Mouse (Mus musculus) heart, embryonic 16.5 days (tissue): ENCODE measurements around the gene Med29. TPM values are rescaled to one million over a fixed set of nuclear protein-coding genes. Genes with fewer than 3 reads are reported as not detected.
A peak's percentile ranks its signal among the peaks of the same experiment; 100 is the strongest.

Source experiments
- ATAC-seq: fragments of 200-750 bp; cut with Nextera tagmentation; replicated peaks from 2 replicates; pipeline ENCODE4 v1.8.0; 2017; ENCODE audit warnings: moderate number of reproducible peaks; ENCODE audit not compliant: insufficient read depth, low FRiP score; ENCODE audit errors: extremely low read depth
- H3K27ac ChIP-seq: fragments of 300-500 bp; sonication (generic); 2 replicates; pipeline ENCODE4 v1.5.1; 2014; ENCODE audit warnings: mild to moderate bottlenecking, low read length, control low read depth, moderate library complexity
- H3K27me3 ChIP-seq: fragments of 300-500 bp; sonication (generic); 2 replicates; pipeline ENCODE4 v1.6.1; 2014; ENCODE audit warnings: low read length, mixed read lengths; ENCODE audit not compliant: control insufficient read depth, insufficient read depth
- H3K36me3 ChIP-seq: fragments of 300-500 bp; sonication (generic); 2 replicates; pipeline ENCODE4 v1.6.1; 2014; ENCODE audit not compliant: control insufficient read depth, insufficient read depth
- H3K4me1 ChIP-seq: fragments of 300-500 bp; sonication (generic); 2 replicates; pipeline ENCODE4 v1.6.1; 2014; ENCODE audit warnings: low read length, mixed read lengths; ENCODE audit not compliant: control insufficient read depth, insufficient read depth
- H3K4me2 ChIP-seq: fragments of 300-500 bp; sonication (generic); 2 replicates; pipeline ENCODE4 v1.6.1; 2014; ENCODE audit warnings: low read depth, mild to moderate bottlenecking, control low read depth, low read length
- H3K4me3 ChIP-seq: fragments of 300-500 bp; sonication (generic); 2 replicates; pipeline ENCODE4 v1.5.1; 2014; ENCODE audit warnings: mild to moderate bottlenecking, control low read depth, low read length
- H3K9ac ChIP-seq: fragments of 300-500 bp; sonication (generic); 2 replicates; pipeline ENCODE4 v1.6.1; 2014; ENCODE audit warnings: low read length, control low read depth
- H3K9me3 ChIP-seq: fragments of 300-500 bp; sonication (generic); replicated peaks from 2 replicates; pipeline ENCODE4 v1.6.1; 2016; ENCODE audit warnings: low read length; ENCODE audit not compliant: control insufficient read depth
- WGBS: fragments of 180-500 bp; shearing (Covaris S2); extraction: QIAGEN DNeasy Blood & Tissue Kit; methylation state at CpG from one replicate; pipeline ENCODE4 v1.1.7; 2014; 5-methylcytosine and 5-hydroxymethylcytosine counted together
- polyA plus RNA-seq: library from polyadenylated mRNA; unstranded; fragments of >200 nt; fragmentation: Nextera tagmentation; extraction: Ambion mirVana; gene quantifications from 2 replicates; pipeline ENCODE4 v1.2.1, GENCODE M21; 2015

Med29 gene
- polyA plus RNA-seq, 1 experiment from 2014 or later: 41.3 TPM

GRCm38 (mm10) chr7:28380237-28381016 lies 12.1 kb downstream of the Med29 start, which contains the start of gene Zfp36:
Gene Zfp36, minus strand, starts transcription at chr7:28380253.
- Histone ChIP-seq H3K9me3 (no peaks in the 10 kb centered on the region), H3K27ac (peak within 1 kb of the TSS; percentile 97), H3K36me3 (0 out of 2 replicates have a peak, but pooled peaks cover 4% of the 10 kb centered on the region), H3K27me3 (no peaks in the 10 kb centered on the region), H3K4me1 (peaks cover 63% of the 10 kb centered on the region), H3K4me3 (peak within 1 kb of the TSS; percentile 81), H3K9ac (peak within 1 kb of the TSS; percentile 92), H3K4me2 (peak within 1 kb of the TSS; percentile 93)
- 44% methylated on average over 17 of the region's 17 CpGs for WGBS
- ATAC-seq: no peak

- ATAC-seq: peak; percentile 50
- peaks cover 68% of the 10 kb centered on the region for H3K4me1 ChIP-seq
- no peaks in the 10 kb centered on the region for H3K9me3 ChIP-seq
- H3K27me3 ChIP-seq: no peaks in the 10 kb centered on the region
- peak overlapping the region; percentile 81 for H3K4me3 ChIP-seq
- H3K9ac ChIP-seq: peak overlapping the region; percentile 92
- under 1% methylated on average over 53 of the region's 53 CpGs for WGBS
- peak overlapping the region; percentile 93 for H3K4me2 ChIP-seq
- peak overlapping the region; percentile 97 for H3K27ac ChIP-seq
- 0 out of 2 replicates have a peak, but pooled peaks cover 3% of the 10 kb centered on the region for H3K36me3 ChIP-seq
These were observed 13.5 kb downstream of the Med29 start for GRCm38 (mm10) chr7:28378769-28379651.

- Histone ChIP-seq H3K4me2 (peak overlapping the region; percentile 93), H3K27me3 (no peaks in the 10 kb centered on the region), H3K4me3 (peak overlapping the region; percentile 81), H3K4me1 (peaks cover 62% of the 10 kb centered on the region), H3K27ac (peak overlapping the region; percentile 97), H3K36me3 (0 out of 2 replicates have a peak, but pooled peaks cover 3% of the 10 kb centered on the region), H3K9ac (peak overlapping the region; percentile 92), H3K9me3 (no peaks in the 10 kb centered on the region)
- ATAC-seq: no peak
- 19% methylated on average over 32 of the region's 32 CpGs for WGBS
These were observed 14.3 kb downstream of the Med29 start for GRCm38 (mm10) chr7:28378066-28378690.

GRCm38 (mm10) chr7:28377190-28378065 lies 15.1 kb downstream of the Med29 start:
- ATAC-seq: no peak
- Histone ChIP-seq H3K4me2 (peak overlapping the region; percentile 93), H3K9me3 (no peaks in the 10 kb centered on the region), H3K36me3 (0 out of 2 replicates have a peak, but pooled peaks cover 3% of the 10 kb centered on the region), H3K4me1 (peaks cover 55% of the 10 kb centered on the region), H3K4me3 (peak overlapping the region; percentile 81), H3K9ac (peak overlapping the region; percentile 92), H3K27me3 (no peaks in the 10 kb centered on the region), H3K27ac (peak overlapping the region; percentile 97)
- WGBS: 55% methylated on average over 18 of the region's 18 CpGs

GRCm38 (mm10) chr7:28376011-28376771 lies 16.3 kb downstream of the Med29 start:
- 0 out of 2 replicates have a peak, but pooled peaks cover 3% of the 10 kb centered on the region for H3K36me3 ChIP-seq
- H3K4me3 ChIP-seq: peak overlapping the region; percentile 81
- peak overlapping the region; percentile 100 for H3K27ac ChIP-seq
- H3K27me3 ChIP-seq: no peaks in the 10 kb centered on the region
- peak overlapping the region; percentile 93 for H3K4me2 ChIP-seq
- peaks cover 45% of the 10 kb centered on the region for H3K4me1 ChIP-seq
- H3K9ac ChIP-seq: peak overlapping the region; percentile 92
- ATAC-seq: no peak
- WGBS: 6% methylated on average over 30 of the region's 30 CpGs
- H3K9me3 ChIP-seq: no peaks in the 10 kb centered on the region

GRCm38 (mm10) chr7:28375176-28375921 lies 17.2 kb downstream of the Med29 start:
- H3K27me3 ChIP-seq: no peaks in the 10 kb centered on the region
- under 1% methylated on average over 35 of the region's 36 CpGs for WGBS
- ATAC-seq: peak; percentile 52
- H3K36me3 ChIP-seq: 0 out of 2 replicates have a peak, but pooled peaks cover 3% of the 10 kb centered on the region
- H3K4me3 ChIP-seq: peak overlapping the region; percentile 81
- H3K4me2 ChIP-seq: peak overlapping the region; percentile 93
- peaks cover 45% of the 10 kb centered on the region for H3K4me1 ChIP-seq
- H3K9ac ChIP-seq: peak overlapping the region; percentile 92
- peak overlapping the region; percentile 100 for H3K27ac ChIP-seq
- no peaks in the 10 kb centered on the region for H3K9me3 ChIP-seq

GRCm38 (mm10) chr7:28374647-28375046 lies 17.9 kb downstream of the Med29 start:
- peak overlapping the region; percentile 93; the same call in 1 of the 2 replicates for H3K4me2 ChIP-seq
- WGBS: 77% methylated on average over 9 of the region's 10 CpGs
- no peak overlapping the region; the same call in 1 of the 2 replicates for H3K9ac ChIP-seq
- H3K27ac ChIP-seq: peak overlapping the region; percentile 100
- 0 out of 2 replicates have a peak, but pooled peaks cover 6% of the 10 kb centered on the region for H3K36me3 ChIP-seq
- peaks cover 44% of the 10 kb centered on the region for H3K4me1 ChIP-seq
- peak overlapping the region; percentile 81; the same call in 1 of the 2 replicates for H3K4me3 ChIP-seq
- H3K27me3 ChIP-seq: no peaks in the 10 kb centered on the region
- H3K9me3 ChIP-seq: no peaks in the 10 kb centered on the region
- ATAC-seq: no peak
